Mouse (Mus musculus): ENCODE measurements around the gene Bbip1.
"Not testable (repeated sequence)": the region's sequence is repeated elsewhere in the genome, so short reads cannot be mapped to it uniquely, and the experiment has no call there.

Bbip1 gene

GRCm38 (mm10) chr19:53943802-53944785 is at the start of gene Bbip1, which contains the start of gene Shoc2:
TSS of gene Bbip1 (minus strand) at chr19:53944627.
TSS of gene Shoc2 (plus strand) at chr19:53944306.
- peak; percentile 99 for DNase-seq

GRCm38 (mm10) chr19:53993860-53994259 is 49.4 kb upstream of the Bbip1 start:
- no peak for DNase-seq

GRCm38 (mm10) chr19:53990538-53990937 is 46.1 kb upstream of the Bbip1 start:
- no peak for DNase-seq

- no peak for DNase-seq
Measured at GRCm38 (mm10) chr19:53984628-53985027, 40.2 kb upstream of the Bbip1 start.

- peak in 1 of 2 experiments; percentile 17 for DNase-seq
Measured at GRCm38 (mm10) chr19:53983336-53983735, 38.9 kb upstream of the Bbip1 start.

GRCm38 (mm10) chr19:53982041-53982440 is 37.6 kb upstream of the Bbip1 start:
- DNase-seq: no peak

- no peak for DNase-seq
Measured at GRCm38 (mm10) chr19:53973656-53974055, 29.2 kb upstream of the Bbip1 start.

- DNase-seq: no peak
Measured at GRCm38 (mm10) chr19:53971938-53972337, 27.5 kb upstream of the Bbip1 start.

GRCm38 (mm10) chr19:53969226-53969625 is 24.8 kb upstream of the Bbip1 start:
- no peak for DNase-seq

GRCm38 (mm10) chr19:53964910-53965633 is 20.6 kb upstream of the Bbip1 start:
- no peak for DNase-seq

- DNase-seq: not testable (repeated sequence)
Measured at GRCm38 (mm10) chr19:53964347-53964746, 19.9 kb upstream of the Bbip1 start.

GRCm38 (mm10) chr19:53962511-53962910 is 18.1 kb upstream of the Bbip1 start:
- no peak for DNase-seq

- no peak for DNase-seq
Measured at GRCm38 (mm10) chr19:53957513-53957912, 13.1 kb upstream of the Bbip1 start.

- peak; percentile 33 to 36 for DNase-seq
Measured at GRCm38 (mm10) chr19:53945171-53946042, 980 bp upstream of the Bbip1 start.

- DNase-seq: no peak
Measured at GRCm38 (mm10) chr19:53944786-53945169, 351 bp upstream of the Bbip1 start.

- no peak for DNase-seq
Measured at GRCm38 (mm10) chr19:53942342-53942741, 2.1 kb downstream of the Bbip1 start.

- no peak for DNase-seq
Measured at GRCm38 (mm10) chr19:53941139-53941538, 3.3 kb downstream of the Bbip1 start.

GRCm38 (mm10) chr19:53939467-53939866 is 5.0 kb downstream of the Bbip1 start:
- no peak for DNase-seq

GRCm38 (mm10) chr19:53934046-53934445 is 10.4 kb downstream of the Bbip1 start:
- DNase-seq: no peak

GRCm38 (mm10) chr19:53933050-53933449 is 11.4 kb downstream of the Bbip1 start:
- DNase-seq: no peak

GRCm38 (mm10) chr19:53929218-53929617 is 15.2 kb downstream of the Bbip1 start:
- no peak for DNase-seq

GRCm38 (mm10) chr19:53926705-53927104 is 17.7 kb downstream of the Bbip1 start:
- DNase-seq: no peak

GRCm38 (mm10) chr19:53925338-53925751 is 19.1 kb downstream of the Bbip1 start:
- DNase-seq: no peak
